Mouse (Mus musculus): ENCODE measurements around the gene Krr1. TPM values are rescaled to one million over a fixed set of nuclear protein-coding genes. Genes with fewer than 3 reads are reported as not detected.

Krr1 gene
- polyA plus RNA-seq, 1 experiment = 10.5 TPM

DNA sequence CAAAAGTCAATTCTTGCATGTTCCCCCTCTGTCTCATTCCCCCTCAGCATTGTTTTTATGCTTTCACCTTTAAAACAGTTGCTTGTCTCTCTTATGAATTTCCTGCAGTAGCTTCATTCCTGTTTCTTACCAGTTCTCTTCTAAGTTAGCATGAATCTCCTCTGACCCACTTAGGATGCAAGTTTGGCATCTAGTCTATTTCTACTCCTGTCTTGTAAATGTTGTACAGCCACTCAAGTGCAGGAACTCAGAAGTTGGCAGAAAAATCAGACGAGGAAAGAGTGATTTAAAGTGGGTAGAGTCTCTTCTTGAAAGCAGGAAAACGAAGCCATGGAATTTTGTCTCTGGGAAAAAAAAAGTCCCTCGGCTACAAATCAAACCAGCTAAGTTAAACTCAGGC lies 26.9 kb upstream of the Krr1 start:
- TF ChIP-seq POLR2AphosphoS2 (IDR thresholded peaks at IDR 0.05; ENCODE audit: insufficient read length, low read depth) (no peak), TCF12 (IDR thresholded peaks at IDR 0.05; ENCODE audit: insufficient read depth, poor library complexity, severe bottlenecking) (no peak), POLR2A (IDR thresholded peaks at IDR 0.05; ENCODE audit: insufficient read length, low read depth) (no peak), TCF3 (IDR thresholded peaks at IDR 0.05; ENCODE audit: insufficient read length, low read depth) (no peak), MYOG (IDR thresholded peaks at IDR 0.05; ENCODE audit: control insufficient read depth in 1 of 3, insufficient read depth in 1 of 3, insufficient read length in 2 of 3, low read depth in 2 of 3) (no peak), MYOD1 (IDR thresholded peaks at IDR 0.05; ENCODE audit: control insufficient read depth in 1 of 3, insufficient read length in 2 of 3, low read depth in 2 of 3) (no peak)
- H3ac ChIP-seq (ENCODE audit: control insufficient read depth, insufficient read length) = no peak overlapping the region
- no peaks in the 10 kb centered on the region for H3K79me2 ChIP-seq (ENCODE audit: control insufficient read depth, insufficient read depth)
- no peaks in the 10 kb centered on the region for H3K27me3 ChIP-seq (ENCODE audit: control insufficient read depth, insufficient read depth, insufficient read length)
- H3K4me3 ChIP-seq = no peak overlapping the region
- H3K4me2 ChIP-seq (ENCODE audit: low read depth) = no peak overlapping the region
- H3K36me3 ChIP-seq (ENCODE audit: control insufficient read depth, insufficient read depth) = no peaks in the 10 kb centered on the region

DNA sequence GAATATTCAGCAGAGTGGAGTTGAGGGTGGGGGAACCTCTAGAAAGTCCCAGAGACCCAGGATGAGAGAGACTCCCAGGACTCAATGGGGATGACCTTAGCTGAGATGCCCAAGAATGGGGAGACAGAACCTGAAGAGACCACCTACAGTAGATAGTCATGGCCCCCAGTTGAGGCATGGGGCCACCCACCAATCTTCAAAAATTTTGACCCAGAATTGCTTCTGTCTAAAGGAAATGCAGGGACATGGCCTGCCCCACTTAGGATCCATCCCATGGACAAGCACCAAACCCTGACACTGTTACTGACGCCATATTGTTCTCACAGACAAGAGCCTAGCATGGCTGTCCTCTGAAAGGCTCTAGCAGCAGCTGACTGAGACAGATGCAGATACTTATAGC lies 24.4 kb upstream of the Krr1 start:
- Histone ChIP-seq H3ac (ENCODE audit: control insufficient read depth, insufficient read length) (no peak overlapping the region), H3K27me3 (ENCODE audit: control insufficient read depth, insufficient read depth, insufficient read length) (no peaks in the 10 kb centered on the region)

GRCm38 (mm10) chr10:111949008-111949407 lies 23.5 kb upstream of the Krr1 start:
- no peaks in the 10 kb centered on the region for H3K36me3 ChIP-seq (ENCODE audit: control insufficient read depth, insufficient read depth)
- TF ChIP-seq TCF3 (IDR thresholded peaks at IDR 0.05; ENCODE audit: insufficient read length, low read depth) (no peak), MAX (IDR thresholded peaks at IDR 0.05; ENCODE audit: low read depth) (no peak), POLR2A (IDR thresholded peaks at IDR 0.05; ENCODE audit: insufficient read length, low read depth) (no peak), TCF12 (IDR thresholded peaks at IDR 0.05; ENCODE audit: insufficient read depth, poor library complexity, severe bottlenecking) (peak; percentile 44), CEBPB (IDR thresholded peaks at IDR 0.05; ENCODE audit: insufficient read depth, poor library complexity, severe bottlenecking) (no peak), REST (IDR thresholded peaks at IDR 0.05; ENCODE audit: insufficient read depth, insufficient read length) (no peak), MYOG (IDR thresholded peaks at IDR 0.05; ENCODE audit: control insufficient read depth in 1 of 3, insufficient read depth in 1 of 3, insufficient read length in 2 of 3, low read depth in 2 of 3) (peak in 1 of 3 experiments; percentile 62), MYOD1 (IDR thresholded peaks at IDR 0.05; ENCODE audit: control insufficient read depth in 1 of 3, insufficient read length in 2 of 3, low read depth in 2 of 3) (peak; percentile 55 to 59 (median 55)), SRF (IDR thresholded peaks at IDR 0.05; ENCODE audit: control insufficient read depth, insufficient read length, low read depth) (no peak), USF1 (IDR thresholded peaks at IDR 0.05; ENCODE audit: low read depth) (no peak), E2F4 (IDR thresholded peaks at IDR 0.05; ENCODE audit: insufficient read depth) (no peak), POLR2AphosphoS2 (IDR thresholded peaks at IDR 0.05; ENCODE audit: insufficient read length, low read depth) (no peak)

More for the DNA sequence above, 24.4 kb upstream of the Krr1 start:
- no peak overlapping the region for H3K4me2 ChIP-seq (ENCODE audit: low read depth)
- TF ChIP-seq MAX (IDR thresholded peaks at IDR 0.05; ENCODE audit: low read depth) = no peak
- TF ChIP-seq POLR2AphosphoS2 (IDR thresholded peaks at IDR 0.05; ENCODE audit: insufficient read length, low read depth) = no peak
- no peak for TF ChIP-seq SRF (IDR thresholded peaks at IDR 0.05; ENCODE audit: control insufficient read depth, insufficient read length, low read depth)
- no peak for TF ChIP-seq TCF12 (IDR thresholded peaks at IDR 0.05; ENCODE audit: insufficient read depth, poor library complexity, severe bottlenecking)
- TF ChIP-seq MYOD1 (IDR thresholded peaks at IDR 0.05; ENCODE audit: control insufficient read depth in 1 of 3, insufficient read length in 2 of 3, low read depth in 2 of 3) = no peak
- no peak for TF ChIP-seq MYOG (IDR thresholded peaks at IDR 0.05; ENCODE audit: control insufficient read depth in 1 of 3, insufficient read depth in 1 of 3, insufficient read length in 2 of 3, low read depth in 2 of 3)
- TF ChIP-seq CEBPB (IDR thresholded peaks at IDR 0.05; ENCODE audit: insufficient read depth, poor library complexity, severe bottlenecking) = no peak
- TF ChIP-seq POLR2A (IDR thresholded peaks at IDR 0.05; ENCODE audit: insufficient read length, low read depth) = no peak
- TF ChIP-seq TCF3 (IDR thresholded peaks at IDR 0.05; ENCODE audit: insufficient read length, low read depth) = no peak
- H3K79me2 ChIP-seq (ENCODE audit: control insufficient read depth, insufficient read depth) = no peaks in the 10 kb centered on the region
- no peaks in the 10 kb centered on the region for H3K36me3 ChIP-seq (ENCODE audit: control insufficient read depth, insufficient read depth)
- H3K4me3 ChIP-seq = no peak overlapping the region

GRCm38 (mm10) chr10:111955836-111956235 lies 16.6 kb upstream of the Krr1 start:
- Histone ChIP-seq H3K79me2 (ENCODE audit: control insufficient read depth, insufficient read depth) (no peaks in the 10 kb centered on the region), H3K36me3 (ENCODE audit: control insufficient read depth, insufficient read depth) (no peaks in the 10 kb centered on the region), H3K27me3 (ENCODE audit: control insufficient read depth, insufficient read depth, insufficient read length) (no peaks in the 10 kb centered on the region), H3ac (ENCODE audit: control insufficient read depth, insufficient read length) (no peak overlapping the region), H3K4me2 (ENCODE audit: low read depth) (no peak overlapping the region), H3K4me3 (no peak overlapping the region)
- TF ChIP-seq USF1 (IDR thresholded peaks at IDR 0.05; ENCODE audit: low read depth) = no peak
- no peak for TF ChIP-seq MYOG (IDR thresholded peaks at IDR 0.05; ENCODE audit: control insufficient read depth in 1 of 3, insufficient read depth in 1 of 3, insufficient read length in 2 of 3, low read depth in 2 of 3)

More at GRCm38 (mm10) chr10:111949008-111949407, 23.5 kb upstream of the Krr1 start:
- H3K27me3 ChIP-seq (ENCODE audit: control insufficient read depth, insufficient read depth, insufficient read length) = no peaks in the 10 kb centered on the region
- no peak overlapping the region for H3ac ChIP-seq (ENCODE audit: control insufficient read depth, insufficient read length)
- H3K4me3 ChIP-seq = no peak overlapping the region
- no peak overlapping the region for H3K4me2 ChIP-seq (ENCODE audit: low read depth)
- no peaks in the 10 kb centered on the region for H3K79me2 ChIP-seq (ENCODE audit: control insufficient read depth, insufficient read depth)

DNA sequence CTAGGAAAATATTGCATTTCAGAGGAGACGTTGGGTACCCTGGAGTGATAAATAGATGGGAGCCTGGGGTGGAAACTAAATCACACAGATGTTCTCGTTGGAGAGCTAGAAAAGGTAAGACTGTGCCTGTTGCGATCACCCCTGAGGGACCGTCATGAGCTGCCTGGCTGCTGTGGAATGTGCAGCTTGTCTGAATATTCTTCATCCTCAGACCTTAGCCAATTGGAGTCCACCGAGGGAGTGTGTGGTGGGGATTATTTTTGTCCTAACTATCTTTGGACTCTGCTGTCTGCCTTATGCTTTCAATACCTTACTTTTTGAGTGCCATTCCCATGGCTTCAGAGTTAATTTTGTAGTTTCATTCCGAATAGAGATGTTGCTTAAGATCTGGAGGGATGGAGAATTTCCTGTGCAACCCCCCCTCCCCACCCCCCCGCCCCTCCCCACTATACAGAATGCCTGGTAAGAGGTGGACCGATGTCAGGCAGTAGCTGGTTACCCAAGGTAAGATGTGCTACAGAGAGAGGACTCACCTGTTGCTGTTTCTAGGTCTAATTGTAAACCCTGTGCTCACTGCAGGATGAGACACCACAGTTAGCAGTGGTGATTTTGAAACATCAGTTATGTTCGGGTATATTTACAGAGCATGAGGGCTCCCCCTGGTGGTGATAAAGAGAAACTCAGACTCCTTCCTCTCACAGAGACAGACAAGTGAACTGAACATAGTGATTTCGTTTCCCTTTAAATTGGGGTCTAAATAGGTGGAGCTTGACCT lies 15.0 kb upstream of the Krr1 start:
- Histone ChIP-seq H3K79me2 (ENCODE audit: control insufficient read depth, insufficient read depth) (no peaks in the 10 kb centered on the region), H3ac (ENCODE audit: control insufficient read depth, insufficient read length) (no peak overlapping the region), H3K27me3 (ENCODE audit: control insufficient read depth, insufficient read depth, insufficient read length) (no peaks in the 10 kb centered on the region), H3K36me3 (ENCODE audit: control insufficient read depth, insufficient read depth) (no peaks in the 10 kb centered on the region), H3K4me3 (no peak overlapping the region), H3K4me2 (ENCODE audit: low read depth) (no peak overlapping the region)
- no peak for TF ChIP-seq MAX (IDR thresholded peaks at IDR 0.05; ENCODE audit: low read depth)
- TF ChIP-seq MYOG (IDR thresholded peaks at IDR 0.05; ENCODE audit: control insufficient read depth in 1 of 3, insufficient read depth in 1 of 3, insufficient read length in 2 of 3, low read depth in 2 of 3) = no peak
- TF ChIP-seq CEBPB (IDR thresholded peaks at IDR 0.05; ENCODE audit: insufficient read depth, poor library complexity, severe bottlenecking) = no peak
- TF ChIP-seq POLR2AphosphoS2 (IDR thresholded peaks at IDR 0.05; ENCODE audit: insufficient read length, low read depth) = no peak
- TF ChIP-seq POLR2A (IDR thresholded peaks at IDR 0.05; ENCODE audit: insufficient read length, low read depth) = no peak
- no peak for TF ChIP-seq REST (IDR thresholded peaks at IDR 0.05; ENCODE audit: insufficient read depth, insufficient read length)
- no peak for TF ChIP-seq MYOD1 (IDR thresholded peaks at IDR 0.05; ENCODE audit: control insufficient read depth in 1 of 3, insufficient read length in 2 of 3, low read depth in 2 of 3)
- TF ChIP-seq USF1 (IDR thresholded peaks at IDR 0.05; ENCODE audit: low read depth) = no peak
- no peak for TF ChIP-seq TCF12 (IDR thresholded peaks at IDR 0.05; ENCODE audit: insufficient read depth, poor library complexity, severe bottlenecking)
- TF ChIP-seq TCF3 (IDR thresholded peaks at IDR 0.05; ENCODE audit: insufficient read length, low read depth) = no peak
- no peak for TF ChIP-seq SRF (IDR thresholded peaks at IDR 0.05; ENCODE audit: control insufficient read depth, insufficient read length, low read depth)
- TF ChIP-seq E2F4 (IDR thresholded peaks at IDR 0.05; ENCODE audit: insufficient read depth) = no peak
